Mouse (Mus musculus): ENCODE measurements around the gene Ssh2. TPM values are rescaled to one million over a fixed set of nuclear protein-coding genes. Genes with fewer than 3 reads are reported as not detected.

Ssh2 gene
- polyA plus RNA-seq, 1 experiment = 30.2 TPM

DNA sequence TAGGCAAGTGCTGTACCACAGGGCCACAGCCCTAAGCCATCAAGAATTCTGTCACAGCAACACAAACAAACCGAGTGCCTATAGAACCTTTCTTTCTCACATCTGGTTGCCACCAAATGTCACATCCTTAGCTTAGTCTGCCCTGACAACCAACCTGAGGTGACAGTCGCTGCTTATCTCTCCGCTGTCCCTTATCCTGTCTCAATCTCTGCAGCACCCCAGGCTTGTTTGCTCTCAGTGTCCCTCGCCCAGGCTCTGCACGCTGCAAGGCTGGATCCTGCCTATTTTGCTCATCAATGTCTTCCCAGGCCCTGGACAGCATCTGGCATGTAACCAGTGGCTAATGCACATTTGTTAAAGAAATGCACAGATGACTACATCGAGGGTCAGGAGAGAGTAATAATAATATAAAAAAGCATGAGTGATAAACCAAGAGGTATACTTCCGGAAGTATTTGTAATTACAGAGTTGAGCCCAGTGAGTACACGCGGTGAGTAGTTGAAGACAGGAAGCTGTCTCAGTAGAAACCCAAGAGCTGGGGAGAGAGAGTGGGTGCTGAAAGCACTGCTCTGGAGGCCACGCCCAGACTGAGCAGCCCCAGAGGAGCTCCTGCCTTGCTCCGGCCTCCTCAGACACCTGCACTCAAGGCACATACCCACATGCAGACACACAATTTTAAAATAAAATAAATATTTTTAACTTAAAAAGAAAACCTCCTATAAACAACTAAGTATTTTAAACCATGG, 267.6 kb downstream of the Ssh2 start:
- TF ChIP-seq GATA1 (IDR thresholded peaks at IDR 0.05; ENCODE audit: low read length) = no peak

DNA sequence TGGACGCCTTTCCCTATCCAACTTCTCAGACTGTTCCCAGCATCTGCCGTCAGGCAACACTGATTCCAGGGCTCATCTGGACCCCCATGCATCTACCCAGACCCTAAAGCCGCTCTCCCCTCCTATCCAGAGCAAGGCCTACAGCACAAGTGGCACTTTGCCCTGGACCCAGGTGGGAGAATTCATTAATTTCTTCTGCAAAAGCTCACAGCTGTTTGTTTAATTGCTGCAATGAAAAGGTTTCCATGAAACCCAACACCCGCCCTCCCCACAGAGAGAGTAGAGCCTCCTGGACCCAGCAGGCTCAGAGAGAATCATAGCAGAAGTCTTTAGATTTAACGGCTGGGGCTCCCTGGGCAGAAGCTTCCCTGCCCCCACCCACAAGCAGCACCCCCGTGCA, 269.1 kb downstream of the Ssh2 start:
- no peak for TF ChIP-seq GATA1 (IDR thresholded peaks at IDR 0.05; ENCODE audit: low read length)

DNA sequence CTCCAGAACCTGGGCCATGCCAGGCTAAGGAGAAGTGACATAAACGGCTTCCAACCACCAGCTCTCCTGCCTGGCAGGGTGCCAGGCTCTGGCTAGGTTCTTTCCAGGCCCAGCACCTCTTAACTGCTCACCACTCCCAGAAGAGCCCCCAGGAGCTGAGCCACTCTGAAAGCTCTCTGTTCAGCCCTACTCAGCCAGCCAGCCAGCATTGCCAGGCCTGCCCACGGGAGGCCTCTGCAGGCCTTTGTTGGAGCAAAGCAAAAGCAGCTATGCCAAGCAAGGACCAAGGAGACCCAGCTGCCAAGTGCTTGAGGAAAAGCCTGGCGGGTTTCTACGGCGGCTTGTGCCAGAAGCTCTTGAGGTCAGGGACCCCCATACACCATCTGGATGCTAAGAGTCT, 270.7 kb downstream of the Ssh2 start:
- TF ChIP-seq GATA1 (IDR thresholded peaks at IDR 0.05; ENCODE audit: low read length) = no peak

DNA sequence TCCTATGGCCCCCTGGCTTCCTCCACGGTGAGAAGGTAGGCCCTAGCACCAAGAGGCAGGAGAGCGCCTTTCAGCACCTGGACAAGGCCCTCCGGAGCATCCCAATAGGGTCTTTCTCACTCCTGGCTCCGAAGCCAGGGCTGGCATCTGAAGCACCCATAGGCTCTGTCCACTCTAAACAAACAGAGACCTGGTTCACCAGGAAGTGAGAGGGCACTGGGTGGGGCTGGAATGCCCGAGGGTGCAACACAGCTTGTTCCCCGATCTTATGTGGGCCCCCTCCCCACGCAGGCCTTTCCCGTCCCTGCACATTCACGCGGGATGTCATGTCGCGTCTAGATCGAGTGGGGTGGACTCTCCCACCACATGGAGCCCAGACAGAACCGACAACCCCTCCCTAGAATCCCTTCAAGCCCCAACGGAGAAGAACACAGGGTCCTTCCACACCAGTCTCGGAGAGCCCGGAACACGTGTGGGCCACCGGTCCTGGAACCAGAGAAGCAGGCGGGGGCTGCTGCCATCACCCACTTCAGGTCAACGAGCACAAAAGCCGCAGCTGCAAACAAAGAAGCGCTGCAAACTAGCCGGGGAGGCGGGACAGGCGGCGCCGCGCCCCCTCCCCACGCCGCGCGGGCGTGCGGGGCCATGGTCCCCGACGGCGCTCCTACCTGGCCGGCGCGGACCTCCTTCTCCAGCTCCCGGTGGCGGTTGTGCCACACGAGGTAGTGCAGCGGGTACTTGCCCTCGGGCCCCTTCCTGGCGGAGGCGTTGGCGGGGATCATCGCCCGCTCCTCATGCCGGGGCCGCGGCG, 272.9 kb downstream of the Ssh2 start:
- no peak for TF ChIP-seq GATA1 (IDR thresholded peaks at IDR 0.05; ENCODE audit: low read length)

DNA sequence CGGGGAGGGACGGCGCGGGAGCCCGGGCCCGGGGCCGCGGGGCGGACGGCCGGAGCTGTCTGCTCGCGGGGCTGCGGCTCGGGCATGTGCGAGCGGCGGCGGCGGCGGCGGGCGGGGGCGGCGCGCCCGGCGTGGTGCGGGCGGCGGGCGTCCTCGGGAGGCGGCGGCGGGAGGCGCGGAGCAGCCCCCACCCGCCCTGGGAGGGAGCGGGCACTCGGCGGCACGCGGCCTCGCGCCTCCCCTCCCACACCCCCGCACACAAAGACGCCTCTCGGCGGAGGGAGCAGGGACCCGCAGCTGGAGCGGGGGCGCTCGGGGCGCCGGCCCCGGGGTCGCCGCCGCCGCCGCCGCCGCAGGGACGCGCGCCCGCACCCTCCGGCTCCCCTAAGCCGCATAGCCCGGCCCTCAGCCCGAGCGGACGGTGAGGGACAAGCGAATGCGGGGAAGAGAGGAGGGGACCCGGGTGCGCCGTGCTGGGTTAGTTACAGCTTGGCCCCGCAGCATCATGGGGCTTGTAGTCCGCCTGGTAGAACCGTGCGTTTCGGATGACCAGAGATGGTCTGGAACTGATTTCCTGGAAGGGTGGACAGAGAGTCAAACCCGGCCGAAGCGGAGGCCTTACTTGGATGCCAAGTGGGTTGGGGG, 273.6 kb downstream of the Ssh2 start, which contains the start of gene Ankrd13b:
TSS of gene Ankrd13b (minus strand) at position 88 of the 645 bp plus-strand sequence.
- no peak for TF ChIP-seq GATA1 (IDR thresholded peaks at IDR 0.05; ENCODE audit: low read length)

DNA sequence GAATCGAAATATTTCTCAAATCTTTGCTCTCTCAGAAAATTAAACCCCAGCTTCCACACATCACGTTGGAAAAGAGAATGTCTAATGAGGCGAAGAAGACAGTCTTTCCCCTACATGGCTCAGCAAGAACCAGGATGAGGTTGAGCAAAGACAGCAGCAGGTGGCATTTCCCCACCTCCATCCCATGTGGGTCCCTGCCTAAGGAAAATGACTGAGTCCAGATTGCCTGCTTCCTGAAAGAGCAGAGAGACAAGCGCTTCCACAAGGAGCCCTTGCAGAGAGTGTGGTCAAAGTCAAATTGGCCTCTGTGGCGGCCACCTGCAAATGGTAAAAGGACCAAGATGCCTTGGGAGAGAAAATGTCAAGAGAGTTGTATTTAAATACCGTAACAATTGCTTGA, 274.4 kb downstream of the Ssh2 start:
- no peak for TF ChIP-seq GATA1 (IDR thresholded peaks at IDR 0.05; ENCODE audit: low read length)

DNA sequence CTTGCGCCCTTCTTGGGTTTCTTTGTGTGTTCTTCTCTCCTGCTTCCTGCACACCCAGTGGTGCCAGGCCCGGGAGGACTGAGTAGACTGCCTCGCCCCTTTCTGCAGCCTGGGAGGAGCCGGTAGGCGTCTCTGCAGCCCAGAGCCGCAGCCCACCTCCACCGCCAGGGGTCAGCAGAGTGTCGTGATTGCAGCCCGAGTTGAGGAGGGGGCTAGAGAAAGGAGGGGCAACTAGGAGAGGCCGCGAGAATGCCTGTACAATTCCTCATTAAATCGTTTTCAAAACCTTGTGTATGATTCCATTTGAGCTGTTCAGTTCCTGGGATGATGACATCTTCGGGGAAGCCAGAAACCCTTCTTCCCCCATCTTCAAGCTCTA, 275.0 kb downstream of the Ssh2 start:
- TF ChIP-seq GATA1 (IDR thresholded peaks at IDR 0.05; ENCODE audit: low read length) = no peak

DNA sequence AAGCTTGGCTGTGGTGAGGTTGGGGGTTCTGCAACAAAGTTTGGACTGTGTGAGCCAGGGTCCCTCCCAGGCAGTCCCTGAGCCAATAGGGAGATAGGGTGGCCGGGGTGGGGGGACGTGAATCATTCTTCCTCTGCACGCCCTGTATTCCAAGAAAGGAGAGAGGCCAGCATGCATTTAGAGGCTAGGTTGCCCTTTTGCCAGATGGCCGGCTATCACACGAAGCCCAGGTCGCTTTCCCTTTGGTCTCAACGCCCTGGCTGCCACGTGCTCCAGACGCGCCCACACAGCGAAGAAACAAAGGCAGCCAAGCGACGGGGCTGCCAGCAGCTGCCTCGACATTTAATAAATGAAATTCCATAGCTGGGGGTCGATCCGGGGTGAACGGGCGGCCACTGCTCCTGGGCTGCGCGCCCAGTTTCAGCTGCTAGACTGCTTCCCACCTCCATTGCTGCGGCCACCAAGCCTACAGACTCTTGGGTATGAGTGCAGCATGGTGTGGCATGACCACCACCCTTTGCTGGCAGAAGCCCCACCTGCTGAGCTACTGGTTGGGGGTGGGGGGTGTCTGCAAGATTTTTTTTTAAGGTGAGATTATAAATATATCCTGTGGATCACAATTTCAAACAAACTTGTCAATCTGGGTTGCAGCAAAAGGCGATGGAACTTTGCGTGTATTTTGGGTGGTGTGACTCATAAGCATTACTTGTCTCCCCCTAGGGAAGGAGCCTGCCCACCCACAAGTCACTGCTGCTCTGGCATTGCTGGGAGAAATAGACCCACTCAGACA, 275.6 kb downstream of the Ssh2 start:
- no peak for TF ChIP-seq GATA1 (IDR thresholded peaks at IDR 0.05; ENCODE audit: low read length)

DNA sequence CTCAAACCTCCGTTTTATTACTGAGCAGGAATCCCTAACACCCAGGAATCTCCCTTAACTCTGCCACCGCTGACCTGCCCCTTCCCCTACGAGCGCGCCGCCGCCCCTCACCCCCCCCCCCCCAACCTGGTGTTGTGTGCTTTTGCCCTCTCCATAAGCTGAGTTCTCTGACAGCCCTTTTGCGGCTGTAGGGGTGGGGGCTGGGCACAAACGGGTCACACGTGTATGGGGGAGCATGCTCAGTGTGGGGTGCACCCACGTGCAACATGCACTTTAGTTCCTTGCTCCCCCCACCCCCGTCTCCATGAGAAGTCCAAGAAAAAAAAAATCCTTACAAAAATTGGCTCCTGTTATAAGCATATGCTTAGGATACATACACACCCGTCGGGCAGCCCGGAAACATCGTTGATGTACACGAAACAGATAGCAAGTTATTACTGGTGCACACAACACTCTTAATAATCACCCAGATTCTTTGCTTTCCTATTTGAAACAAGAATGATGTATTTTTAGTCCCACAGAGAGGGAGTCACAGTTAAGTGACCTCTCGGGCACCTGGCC, 276.3 kb downstream of the Ssh2 start:
- no peak for TF ChIP-seq GATA1 (IDR thresholded peaks at IDR 0.05; ENCODE audit: low read length)

DNA sequence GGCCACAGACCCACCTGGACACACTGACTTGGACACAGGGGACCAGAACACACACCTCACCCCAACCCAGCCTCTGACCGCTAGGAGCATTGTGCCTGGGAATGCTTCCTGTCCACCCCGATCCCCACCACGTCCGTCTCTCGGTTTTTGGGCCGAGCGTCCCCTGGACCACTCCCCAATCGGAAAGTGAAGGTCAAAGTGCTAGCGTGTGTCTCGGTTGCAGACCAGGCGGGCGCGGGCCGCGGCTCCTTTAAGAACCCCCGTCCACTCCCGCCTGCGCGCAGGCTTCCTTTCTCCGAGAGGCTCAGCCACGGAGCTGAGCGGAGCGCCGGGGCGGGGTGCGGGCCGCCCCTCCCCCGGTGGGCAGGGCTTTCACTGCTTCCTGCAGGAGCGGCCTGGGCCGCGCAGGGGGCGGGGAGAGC, 276.8 kb downstream of the Ssh2 start:
- no peak for TF ChIP-seq GATA1 (IDR thresholded peaks at IDR 0.05; ENCODE audit: low read length)

DNA sequence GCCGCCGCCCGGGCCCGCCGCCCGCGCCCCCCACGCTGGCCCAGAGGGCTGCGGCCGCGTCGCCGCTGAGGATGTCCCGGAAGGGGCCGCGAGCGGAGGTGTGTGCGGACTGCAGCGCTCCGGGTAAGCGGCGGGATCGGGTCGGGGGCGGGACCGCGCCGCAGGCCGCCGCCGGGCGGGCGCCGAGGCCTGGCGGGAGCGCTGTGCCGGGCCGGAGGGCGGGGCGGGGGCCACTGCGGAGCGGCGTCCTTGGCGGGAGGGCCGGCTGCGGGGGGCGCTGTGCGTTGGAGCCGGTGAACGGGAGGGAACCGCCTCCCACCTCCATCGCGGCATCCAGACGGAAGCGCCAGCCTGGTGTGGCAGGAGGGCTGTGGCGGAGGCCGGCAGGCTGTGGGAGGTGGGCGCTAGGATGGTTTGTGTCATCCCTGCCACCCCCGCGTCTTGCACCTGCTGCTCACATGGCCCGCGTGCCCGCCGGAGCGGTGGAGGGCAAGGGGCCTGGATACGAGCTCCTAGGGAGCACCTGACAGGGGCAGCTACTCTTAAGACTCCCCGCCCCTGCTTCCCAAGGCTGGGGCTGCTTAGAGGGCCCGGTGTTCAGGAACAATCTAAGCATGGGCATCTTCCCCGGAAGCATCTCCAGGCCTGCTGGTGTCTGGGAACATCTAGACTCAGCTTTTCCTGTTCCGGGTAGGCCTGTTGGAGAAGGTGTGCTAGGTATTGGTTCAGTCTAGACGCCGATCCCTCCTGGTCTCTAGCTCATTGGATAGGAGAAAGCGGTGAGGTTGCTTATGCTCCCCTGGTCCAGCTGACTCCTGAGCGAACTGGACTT, 277.6 kb downstream of the Ssh2 start, which contains the start of gene Git1:
TSS of gene Git1 (plus strand) at position 51 of the 832 bp plus-strand sequence.
- no peak for TF ChIP-seq GATA1 (IDR thresholded peaks at IDR 0.05; ENCODE audit: low read length)

DNA sequence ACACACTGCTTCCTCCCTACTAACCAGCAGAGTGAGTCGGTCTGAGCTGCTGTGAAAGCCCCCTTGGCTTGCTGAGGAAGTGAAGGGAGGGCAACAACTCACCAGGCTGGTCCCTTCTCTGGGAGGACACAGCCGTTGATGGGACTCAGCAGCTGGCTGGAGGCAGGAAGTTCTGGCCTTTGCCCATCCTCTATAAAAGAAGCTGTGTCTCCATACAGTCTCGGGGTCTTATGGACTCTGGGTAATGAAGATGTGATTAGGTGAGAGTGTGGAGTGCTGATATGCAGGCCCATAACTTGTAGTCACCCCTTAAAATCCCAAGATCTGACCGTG, 278.2 kb downstream of the Ssh2 start:
- TF ChIP-seq GATA1 (IDR thresholded peaks at IDR 0.05; ENCODE audit: low read length) = no peak

DNA sequence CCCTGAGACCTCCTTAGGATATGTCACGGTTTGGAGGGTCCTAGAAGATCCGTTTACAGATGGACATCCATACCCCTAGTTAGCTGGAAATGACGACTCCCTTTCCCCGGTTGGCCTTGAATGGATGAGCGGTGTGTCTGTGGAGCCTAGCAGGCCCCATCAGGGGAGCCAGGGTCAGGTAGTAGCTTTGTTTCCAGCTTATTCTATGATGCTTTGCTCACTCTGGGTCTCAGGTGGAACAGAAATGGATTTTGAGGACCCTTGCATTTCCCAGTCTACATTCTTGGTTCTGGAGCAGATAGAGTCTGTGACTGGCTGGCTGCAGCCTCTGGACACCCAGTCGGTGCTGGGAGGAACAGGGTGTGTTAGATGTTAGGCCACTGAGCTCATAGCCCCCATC, 278.7 kb downstream of the Ssh2 start:
- TF ChIP-seq GATA1 (IDR thresholded peaks at IDR 0.05; ENCODE audit: low read length) = no peak

DNA sequence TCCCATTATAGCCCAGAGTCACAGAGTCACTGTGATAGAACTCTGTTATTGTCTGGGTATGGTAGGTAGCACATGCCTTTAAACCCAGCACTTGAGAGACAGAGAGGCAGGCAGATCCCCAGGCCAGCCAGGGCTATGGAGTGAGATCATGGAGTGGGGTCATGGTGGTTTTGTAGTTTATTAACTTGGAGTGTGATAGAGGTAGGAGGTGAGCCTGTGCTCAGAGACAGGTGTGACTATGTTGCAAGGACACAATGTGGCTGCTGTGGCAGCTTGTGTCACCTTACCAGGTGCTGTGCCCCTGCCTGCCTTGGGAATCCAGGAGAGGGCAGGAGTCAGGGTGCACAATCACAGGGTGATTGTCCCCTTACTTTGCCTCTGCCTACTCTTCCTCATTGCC, 279.4 kb downstream of the Ssh2 start:
- TF ChIP-seq GATA1 (IDR thresholded peaks at IDR 0.05; ENCODE audit: low read length) = no peak
